Mouse (Mus musculus) stomach, embryonic 15.5 days (tissue): ENCODE results near the gene G430095P16Rik. TPM values are rescaled to one million over a fixed set of nuclear protein-coding genes. Genes with fewer than 3 reads are reported as not detected.

ENCODE experiments used
- ATAC-seq: fragments of 200-750 bp; cut with Nextera tagmentation; 2 replicates; pipeline ENCODE4 v1.8.0; 2017; ENCODE audit warnings: low read depth, moderate number of reproducible peaks, moderate TSS enrichment; ENCODE audit not compliant: insufficient read depth, low FRiP score
- H3K27ac ChIP-seq: fragments of 300-500 bp; sonication (generic); 2 replicates; pipeline ENCODE4 v1.5.1; 2015; ENCODE audit warnings: mild to moderate bottlenecking, inconsistent platforms
- H3K27me3 ChIP-seq: fragments of 300-500 bp; sonication (generic); replicated peaks from 2 replicates; pipeline ENCODE4 v1.6.1; 2015; ENCODE audit warnings: inconsistent platforms
- H3K36me3 ChIP-seq: fragments of 300-500 bp; sonication (generic); 2 replicates; pipeline ENCODE4 v1.6.1; 2015; ENCODE audit warnings: inconsistent platforms
- H3K4me1 ChIP-seq: fragments of 300-500 bp; sonication (generic); 2 replicates; pipeline ENCODE4 v1.6.1; 2015; ENCODE audit warnings: inconsistent platforms
- H3K4me2 ChIP-seq: fragments of 300-500 bp; sonication (generic); 2 replicates; pipeline ENCODE4 v1.6.1; 2015; ENCODE audit warnings: mild to moderate bottlenecking, inconsistent platforms
- H3K4me3 ChIP-seq: fragments of 300-500 bp; sonication (generic); replicated peaks from 2 replicates; pipeline ENCODE4 v1.5.1; 2015; ENCODE audit warnings: inconsistent platforms
- H3K9ac ChIP-seq: fragments of 300-500 bp; sonication (generic); 2 replicates; pipeline ENCODE4 v1.6.1; 2015; ENCODE audit warnings: inconsistent platforms
- H3K9me3 ChIP-seq: fragments of 300-500 bp; sonication (generic); 2 replicates; pipeline ENCODE4 v1.6.1; 2016; ENCODE audit warnings: inconsistent platforms
- WGBS: fragments of 180-500 bp; shearing (Covaris S2); methylation state at CpG from one replicate; pipeline ENCODE4 v1.1.7; 2015; 5-methylcytosine and 5-hydroxymethylcytosine counted together
- polyA plus RNA-seq: library from polyadenylated mRNA; unstranded; fragments of >200 nt; fragmentation: Nextera tagmentation; extraction: Ambion mirVana; gene quantifications from 2 replicates; pipeline ENCODE4 v1.2.1, GENCODE M21; 2015

The G430095P16Rik gene
- polyA plus RNA-seq, 1 experiment from 2014 or later, result 4.1 TPM

- H3K4me2 ChIP-seq, result peak overlapping the region; percentile 54
- H3K27me3 ChIP-seq, result peaks cover 50% of the 10 kb centered on the region
- H3K9ac ChIP-seq, result no peak overlapping the region
- H3K4me3 ChIP-seq, result peak overlapping the region; percentile 31
- peaks cover 6% of the 10 kb centered on the region; the same call in 1 of the 2 replicates for H3K36me3 ChIP-seq
- peaks cover 57% of the 10 kb centered on the region for H3K4me1 ChIP-seq
- peak overlapping the region; percentile 31; the same call in 1 of the 2 replicates for H3K27ac ChIP-seq
- WGBS, result 15% methylated on average over 16 of the region's 16 CpGs
- H3K9me3 ChIP-seq, result no peaks in the 10 kb centered on the region
- ATAC-seq, result no peak
Measured at GRCm38 (mm10) chr8:84704356-84704755, 18.5 kb upstream of the G430095P16Rik start.

GRCm38 (mm10) chr8:84704867-84705831 is 17.7 kb upstream of the G430095P16Rik start:
- peak overlapping the region; percentile 54 for H3K4me2 ChIP-seq
- peaks cover 61% of the 10 kb centered on the region for H3K4me1 ChIP-seq
- peak overlapping the region; percentile 65 for H3K27ac ChIP-seq
- H3K9ac ChIP-seq, result no peak overlapping the region; the same call in 1 of the 2 replicates
- peak overlapping the region; percentile 31 for H3K4me3 ChIP-seq
- H3K36me3 ChIP-seq, result 0 out of 2 replicates have a peak, but pooled peaks cover 3% of the 10 kb centered on the region
- no peak for ATAC-seq
- no peaks in the 10 kb centered on the region for H3K9me3 ChIP-seq
- H3K27me3 ChIP-seq, result peaks cover 50% of the 10 kb centered on the region
- WGBS, result 12% methylated on average over 57 of the region's 61 CpGs

DNA sequence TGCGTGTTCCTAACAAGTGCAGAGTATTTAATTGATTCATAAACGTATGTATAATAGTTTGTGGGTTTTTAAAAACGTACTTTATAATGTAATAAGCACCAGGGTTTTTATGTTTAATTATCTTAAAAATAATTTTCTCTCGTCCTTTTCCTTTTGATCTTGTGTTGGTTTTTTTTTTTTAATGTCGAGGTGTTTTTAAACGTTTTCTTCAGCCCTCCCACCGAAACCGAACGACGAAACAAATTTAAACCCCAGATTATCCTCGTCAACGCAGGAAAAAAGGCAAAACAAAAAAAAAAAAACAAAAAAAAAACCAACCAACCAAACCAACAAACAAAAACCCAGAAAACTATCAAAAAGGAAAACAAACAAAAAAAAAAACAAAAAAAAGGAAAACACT is 16.8 kb upstream of the G430095P16Rik start:
- 23% methylated on average over 12 of the region's 12 CpGs for WGBS
- Histone ChIP-seq H3K36me3 (0 out of 2 replicates have a peak, but pooled peaks cover 3% of the 10 kb centered on the region), H3K9ac (no peak overlapping the region), H3K4me3 (peak overlapping the region; percentile 37), H3K4me2 (peak overlapping the region; percentile 54), H3K27ac (peak overlapping the region; percentile 13; the same call in 1 of the 2 replicates), H3K27me3 (peaks cover 50% of the 10 kb centered on the region), H3K4me1 (peaks cover 61% of the 10 kb centered on the region), H3K9me3 (no peaks in the 10 kb centered on the region)
- no peak for ATAC-seq

DNA sequence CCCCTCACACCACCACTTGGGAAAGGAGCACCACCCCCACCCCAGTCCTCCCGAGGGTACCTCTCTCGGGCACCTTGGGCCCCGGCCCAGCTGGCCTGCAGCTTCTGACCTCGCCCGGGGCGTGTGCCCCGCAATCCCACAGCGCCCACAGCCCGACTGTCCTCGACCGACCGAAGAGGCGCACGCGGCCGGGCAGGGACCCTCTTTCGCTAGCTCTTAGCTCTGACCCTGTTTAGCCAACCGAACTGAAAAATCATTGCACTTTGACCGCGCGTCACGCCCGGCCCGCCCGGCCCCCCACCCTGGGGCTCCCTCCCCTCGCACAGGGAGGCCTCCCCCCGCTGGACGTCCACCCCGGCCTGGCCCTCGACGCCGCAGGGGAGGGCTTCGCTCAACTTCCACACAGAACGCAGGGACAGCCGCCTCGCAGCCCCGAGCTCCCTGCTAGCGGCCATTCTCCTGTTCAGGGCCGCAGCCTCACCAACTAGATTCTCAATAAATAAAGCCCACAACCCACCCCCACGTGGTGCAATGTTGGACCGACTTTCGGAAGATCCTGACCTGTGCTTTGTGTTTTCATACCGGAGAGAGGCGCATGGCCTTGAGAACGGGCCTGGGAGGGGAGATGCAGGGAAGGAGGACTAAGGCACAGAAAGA is 16.1 kb upstream of the G430095P16Rik start:
- Histone ChIP-seq H3K9me3 (no peaks in the 10 kb centered on the region), H3K9ac (no peak overlapping the region), H3K4me1 (peaks cover 63% of the 10 kb centered on the region), H3K36me3 (0 out of 2 replicates have a peak, but pooled peaks cover 3% of the 10 kb centered on the region), H3K4me3 (peak overlapping the region; percentile 37), H3K27ac (peak overlapping the region; percentile 84), H3K27me3 (peaks cover 48% of the 10 kb centered on the region), H3K4me2 (peak overlapping the region; percentile 48)
- 17% methylated on average over 45 of the region's 45 CpGs for WGBS
- 0 out of 2 replicates have a peak, but pooled peaks have one; percentile 3 for ATAC-seq

DNA sequence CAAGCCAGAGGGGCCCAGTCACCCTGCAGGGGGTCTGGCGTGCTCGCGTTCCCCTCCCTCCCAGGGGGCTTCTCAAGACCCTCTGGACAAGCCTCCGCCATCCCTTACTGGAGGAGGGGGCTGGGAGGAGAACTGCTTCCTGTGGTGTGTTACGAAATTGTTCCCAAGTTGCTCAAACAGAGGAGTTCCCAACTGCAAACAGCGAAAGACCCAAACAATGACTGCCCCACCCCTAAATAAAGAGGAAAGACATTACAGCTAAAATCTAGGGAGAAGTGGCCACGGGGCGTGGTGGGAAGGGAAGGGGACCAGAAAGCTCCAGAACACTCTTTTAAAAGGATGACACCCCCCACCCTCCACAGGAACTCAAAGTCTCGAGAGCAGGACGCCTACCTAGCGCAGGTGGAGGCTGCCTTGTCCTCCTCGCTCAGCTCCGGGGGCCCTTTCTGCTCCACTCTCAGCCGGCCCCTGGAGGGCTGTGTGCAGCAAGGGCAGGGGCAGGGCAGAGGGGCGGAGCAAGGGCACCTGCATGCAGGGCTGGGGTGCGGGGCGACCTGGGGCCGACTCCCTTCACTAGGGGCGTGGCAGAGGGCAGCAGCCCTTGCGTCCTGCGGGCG is 15.4 kb upstream of the G430095P16Rik start:
- H3K9ac ChIP-seq, result no peak overlapping the region

GRCm38 (mm10) chr8:84708071-84708541 is 14.7 kb upstream of the G430095P16Rik start:
- H3K4me1 ChIP-seq, result peaks cover 75% of the 10 kb centered on the region
- 27% methylated on average over 15 of the region's 15 CpGs for WGBS

More for the DNA sequence above, 15.4 kb upstream of the G430095P16Rik start:
- H3K4me1 ChIP-seq, result peaks cover 69% of the 10 kb centered on the region
- no peaks in the 10 kb centered on the region for H3K9me3 ChIP-seq
- 0 out of 2 replicates have a peak, but pooled peaks cover 3% of the 10 kb centered on the region for H3K36me3 ChIP-seq
- peak overlapping the region; percentile 48 for H3K4me2 ChIP-seq
- peak; percentile 59 for ATAC-seq
- peak overlapping the region; percentile 84 for H3K27ac ChIP-seq
- H3K27me3 ChIP-seq, result peaks cover 42% of the 10 kb centered on the region
- WGBS, result 30% methylated on average over 22 of the region's 22 CpGs
- peak overlapping the region; percentile 37 for H3K4me3 ChIP-seq

GRCm38 (mm10) chr8:84708774-84709475 is 13.9 kb upstream of the G430095P16Rik start:
- WGBS, result 23% methylated on average over 12 of the region's 12 CpGs
- Histone ChIP-seq H3K4me1 (peaks cover 78% of the 10 kb centered on the region), H3K9ac (no peak overlapping the region), H3K27me3 (peaks cover 32% of the 10 kb centered on the region), H3K4me2 (no peak overlapping the region), H3K4me3 (no peak overlapping the region), H3K36me3 (0 out of 2 replicates have a peak, but pooled peaks cover 3% of the 10 kb centered on the region), H3K27ac (peak overlapping the region; percentile 2; the same call in 1 of the 2 replicates), H3K9me3 (no peaks in the 10 kb centered on the region)
- ATAC-seq, result peak; percentile 42; the same call in 1 of the 2 replicates

More at GRCm38 (mm10) chr8:84708071-84708541, 14.7 kb upstream of the G430095P16Rik start:
- Histone ChIP-seq H3K4me3 (peak overlapping the region; percentile 37; the same call in 1 of the 2 replicates), H3K36me3 (0 out of 2 replicates have a peak, but pooled peaks cover 3% of the 10 kb centered on the region), H3K9me3 (no peaks in the 10 kb centered on the region), H3K27me3 (peaks cover 37% of the 10 kb centered on the region), H3K4me2 (peak overlapping the region; percentile 48), H3K27ac (peak overlapping the region; percentile 84; the same call in 1 of the 2 replicates), H3K9ac (no peak overlapping the region)
- peak; percentile 5; the same call in 1 of the 2 replicates for ATAC-seq

- H3K9me3 ChIP-seq, result no peaks in the 10 kb centered on the region
- peaks cover 22% of the 10 kb centered on the region for H3K27me3 ChIP-seq
- no peak for ATAC-seq
- no peak overlapping the region for H3K27ac ChIP-seq
- WGBS, result 95% methylated on average over 1 of the region's 1 CpGs
- no peak overlapping the region for H3K4me3 ChIP-seq
- no peak overlapping the region for H3K9ac ChIP-seq
- H3K36me3 ChIP-seq, result 0 out of 2 replicates have a peak, but pooled peaks cover 3% of the 10 kb centered on the region
- peaks cover 73% of the 10 kb centered on the region for H3K4me1 ChIP-seq
- H3K4me2 ChIP-seq, result no peak overlapping the region
Measured at GRCm38 (mm10) chr8:84709931-84710330, 12.9 kb upstream of the G430095P16Rik start.

DNA sequence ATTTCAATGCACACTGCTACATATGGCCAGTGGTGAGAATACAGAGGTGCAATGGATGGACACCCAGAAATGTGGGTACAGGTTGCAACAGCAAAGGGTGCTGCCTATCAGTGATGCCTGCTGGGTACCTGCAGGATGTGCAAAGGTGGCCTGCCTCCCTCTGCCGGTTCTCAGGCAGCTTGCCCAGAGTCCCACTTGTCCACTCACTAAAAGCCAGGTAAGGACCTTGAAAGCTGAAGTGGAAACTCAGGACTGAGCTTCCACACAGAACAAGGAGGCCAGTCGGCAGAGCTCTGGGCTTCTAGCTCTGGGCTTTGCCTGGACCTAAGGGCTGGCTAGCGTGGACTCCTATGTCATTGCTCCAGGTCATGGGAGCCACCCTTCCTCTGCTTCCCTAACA is 11.5 kb upstream of the G430095P16Rik start:
- Histone ChIP-seq H3K4me1 (peaks cover 69% of the 10 kb centered on the region), H3K4me3 (no peak overlapping the region), H3K4me2 (no peak overlapping the region), H3K27me3 (peaks cover 25% of the 10 kb centered on the region), H3K36me3 (peaks cover 10% of the 10 kb centered on the region), H3K27ac (peak overlapping the region; percentile 91), H3K9ac (no peak overlapping the region), H3K9me3 (no peaks in the 10 kb centered on the region)
- WGBS, result 53% methylated on average over 3 of the region's 3 CpGs
- ATAC-seq, result no peak

GRCm38 (mm10) chr8:84711933-84712758 is 10.7 kb upstream of the G430095P16Rik start:
- no peak overlapping the region for H3K9ac ChIP-seq
- peak overlapping the region; percentile 91 for H3K27ac ChIP-seq
- peaks cover 61% of the 10 kb centered on the region for H3K4me1 ChIP-seq
- peak; percentile 58 for ATAC-seq
- H3K27me3 ChIP-seq, result peaks cover 19% of the 10 kb centered on the region
- peaks cover 10% of the 10 kb centered on the region for H3K36me3 ChIP-seq
- no peak overlapping the region for H3K4me3 ChIP-seq
- H3K9me3 ChIP-seq, result no peaks in the 10 kb centered on the region
- H3K4me2 ChIP-seq, result peak overlapping the region; percentile 38
- 18% methylated on average over 11 of the region's 11 CpGs for WGBS
